Mouse (Mus musculus) testis, adult 2 months (tissue): Measurements from ENCODE around the gene Pax7. TPM values are rescaled to one million over a fixed set of nuclear protein-coding genes. Genes with fewer than 3 reads are reported as not detected.

Source experiments
- H3K27ac ChIP-seq: fragments of 200-500 bp; 2 replicates; pipeline ENCODE4 v1.5.1; 2012; ENCODE audit warnings: low read depth, low read length; ENCODE audit not compliant: control insufficient read depth, insufficient read depth
- H3K27me3 ChIP-seq: fragments of 200-500 bp; 2 replicates; pipeline ENCODE4 v1.6.1; 2012; ENCODE audit warnings: mild to moderate bottlenecking, low read length, moderate library complexity; ENCODE audit not compliant: control insufficient read depth, insufficient read depth
- H3K36me3 ChIP-seq: fragments of 200-500 bp; 2 replicates; pipeline ENCODE4 v1.6.1; 2012; ENCODE audit warnings: mild to moderate bottlenecking, low read length; ENCODE audit not compliant: control insufficient read depth, insufficient read depth
- H3K4me1 ChIP-seq: fragments of 200-500 bp; 2 replicates; pipeline ENCODE4 v1.6.1; 2012; ENCODE audit warnings: low read length; ENCODE audit not compliant: control insufficient read depth, insufficient read depth
- H3K4me3 ChIP-seq: fragments of 200-500 bp; 2 replicates; pipeline ENCODE4 v1.5.1; 2012; ENCODE audit warnings: low read depth, mild to moderate bottlenecking, low read length, moderate library complexity, mixed read lengths; ENCODE audit not compliant: control insufficient read depth
- CTCF ChIP-seq: fragments of 200-500 bp; IDR thresholded peaks from 2 replicates; pipeline ENCODE4 v1.5.1; 2012; ENCODE audit warnings: low read depth, mild to moderate bottlenecking, inconsistent platforms, low read length, moderate library complexity; ENCODE audit not compliant: control insufficient read depth, insufficient read depth, insufficient replicate concordance
- POLR2A ChIP-seq: fragments of 200-500 bp; IDR thresholded peaks from 2 replicates; pipeline ENCODE4 v1.6.1; 2012; ENCODE audit warnings: low read depth, mild to moderate bottlenecking, inconsistent platforms, low read length, moderate library complexity; ENCODE audit not compliant: control insufficient read depth
- polyA plus RNA-seq: library from polyadenylated mRNA; depleted of rRNA; stranded (reverse); fragments of >200 nt; gene quantifications from 2 replicates; pipeline ENCODE4 v1.2.3, GENCODE M21; 2012

The Pax7 gene
- polyA plus RNA-seq, 1 experiment, result 0.02 TPM

DNA sequence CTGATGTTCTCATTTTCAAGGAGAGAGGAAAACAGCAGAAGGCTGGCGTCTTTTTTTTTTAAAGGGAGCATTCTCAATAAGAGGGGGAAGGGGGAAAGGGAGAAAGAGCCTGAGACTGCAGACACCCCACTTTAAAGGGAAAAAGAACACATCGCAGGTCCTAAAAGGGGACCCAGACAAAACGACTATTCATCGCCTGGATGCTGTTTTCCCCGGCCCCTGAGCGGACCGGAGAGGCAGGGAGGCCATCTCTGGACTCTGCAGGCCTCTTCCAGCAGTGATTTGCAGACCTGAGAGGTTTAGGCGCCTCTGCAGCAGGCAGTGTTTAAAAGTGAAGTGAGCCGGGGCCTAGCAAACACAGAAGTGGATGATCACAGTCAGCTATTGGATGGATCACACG, 25.5 kb downstream of the Pax7 start:
- Histone ChIP-seq H3K27me3 (no peaks in the 10 kb centered on the region), H3K36me3 (no peaks in the 10 kb centered on the region), H3K4me3 (no peak overlapping the region), H3K27ac (no peak overlapping the region), H3K4me1 (no peaks in the 10 kb centered on the region)
- TF ChIP-seq CTCF (no peak), POLR2A (no peak)

DNA sequence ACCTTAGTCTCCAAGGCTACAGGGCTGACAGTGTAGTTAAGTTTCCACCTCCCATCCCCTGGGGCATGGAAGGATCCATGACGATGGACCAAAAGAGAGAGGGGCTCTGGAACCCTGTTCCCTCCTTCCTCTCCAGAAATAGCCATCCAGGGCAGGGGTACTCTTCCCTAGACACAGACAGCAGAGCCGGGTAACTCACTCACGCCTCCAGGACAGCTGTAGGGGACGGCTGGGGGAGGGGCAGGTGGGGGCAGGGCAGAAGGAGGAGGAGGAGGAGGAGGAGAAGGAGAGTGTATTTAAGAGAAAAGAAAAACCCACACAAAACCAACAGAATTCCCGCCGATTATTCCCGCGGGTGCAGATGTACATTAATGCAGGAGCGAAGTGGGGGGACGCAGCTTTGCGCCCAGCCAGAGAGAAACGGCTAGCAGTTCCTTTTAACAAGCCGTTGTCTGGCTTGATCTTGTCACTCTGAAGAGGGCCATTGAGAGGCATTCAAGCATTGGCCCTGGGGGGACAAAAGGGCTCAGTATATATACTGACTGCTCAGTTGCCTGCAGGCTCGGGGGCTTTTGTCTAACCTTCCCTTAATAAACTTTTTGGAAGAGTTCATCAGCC, 26.0 kb downstream of the Pax7 start:
- Histone ChIP-seq H3K4me3 (no peak overlapping the region), H3K4me1 (no peaks in the 10 kb centered on the region), H3K27ac (no peak overlapping the region), H3K27me3 (no peaks in the 10 kb centered on the region), H3K36me3 (no peaks in the 10 kb centered on the region)
- TF ChIP-seq CTCF (no peak), POLR2A (no peak)

DNA sequence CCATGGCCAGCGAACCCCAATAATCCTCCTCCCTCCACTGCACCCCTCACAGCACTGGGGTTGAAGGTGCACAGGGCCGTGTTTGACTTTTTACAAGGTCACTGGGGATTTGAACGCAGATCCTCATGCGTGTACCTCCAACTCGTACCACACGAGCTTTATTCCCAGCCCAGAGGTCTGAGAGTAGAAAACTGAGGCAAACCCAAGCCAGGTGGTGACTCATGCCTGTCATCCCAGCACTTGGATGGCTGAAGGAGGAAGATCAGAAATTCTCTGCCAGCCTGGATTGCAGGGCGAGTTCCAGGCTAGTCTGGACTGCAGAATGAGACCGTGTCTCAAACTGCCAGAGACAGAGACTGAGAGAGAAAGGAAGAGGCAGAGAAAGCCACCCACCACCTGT, 28.4 kb downstream of the Pax7 start:
- Histone ChIP-seq H3K36me3 (no peaks in the 10 kb centered on the region), H3K4me3 (no peak overlapping the region), H3K27ac (no peak overlapping the region), H3K27me3 (no peaks in the 10 kb centered on the region), H3K4me1 (no peaks in the 10 kb centered on the region)
- TF ChIP-seq POLR2A, result no peak
- TF ChIP-seq CTCF, result no peak

DNA sequence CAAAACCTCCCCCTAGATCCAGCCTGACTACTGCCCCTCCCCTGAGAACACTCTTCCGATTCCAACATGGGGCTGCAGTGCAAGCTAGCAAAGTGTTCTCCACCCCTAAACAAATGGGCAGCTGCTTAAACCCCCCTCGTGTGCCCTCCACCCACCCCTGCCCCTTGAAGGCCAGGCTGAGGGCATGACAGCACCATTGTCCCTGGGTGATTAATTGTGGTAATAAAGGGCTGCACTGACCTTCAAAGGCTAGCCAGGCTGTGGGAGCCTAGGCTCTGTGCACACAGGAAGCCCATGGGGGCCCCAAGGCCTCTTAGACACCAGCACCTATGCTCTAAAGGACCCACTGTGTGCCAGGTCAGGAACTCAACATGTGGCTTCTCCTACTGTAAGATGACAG, 29.3 kb downstream of the Pax7 start:
- Histone ChIP-seq H3K27ac (no peak overlapping the region), H3K4me3 (no peak overlapping the region), H3K4me1 (no peaks in the 10 kb centered on the region), H3K27me3 (no peaks in the 10 kb centered on the region), H3K36me3 (no peaks in the 10 kb centered on the region)
- TF ChIP-seq CTCF (no peak), POLR2A (no peak)

DNA sequence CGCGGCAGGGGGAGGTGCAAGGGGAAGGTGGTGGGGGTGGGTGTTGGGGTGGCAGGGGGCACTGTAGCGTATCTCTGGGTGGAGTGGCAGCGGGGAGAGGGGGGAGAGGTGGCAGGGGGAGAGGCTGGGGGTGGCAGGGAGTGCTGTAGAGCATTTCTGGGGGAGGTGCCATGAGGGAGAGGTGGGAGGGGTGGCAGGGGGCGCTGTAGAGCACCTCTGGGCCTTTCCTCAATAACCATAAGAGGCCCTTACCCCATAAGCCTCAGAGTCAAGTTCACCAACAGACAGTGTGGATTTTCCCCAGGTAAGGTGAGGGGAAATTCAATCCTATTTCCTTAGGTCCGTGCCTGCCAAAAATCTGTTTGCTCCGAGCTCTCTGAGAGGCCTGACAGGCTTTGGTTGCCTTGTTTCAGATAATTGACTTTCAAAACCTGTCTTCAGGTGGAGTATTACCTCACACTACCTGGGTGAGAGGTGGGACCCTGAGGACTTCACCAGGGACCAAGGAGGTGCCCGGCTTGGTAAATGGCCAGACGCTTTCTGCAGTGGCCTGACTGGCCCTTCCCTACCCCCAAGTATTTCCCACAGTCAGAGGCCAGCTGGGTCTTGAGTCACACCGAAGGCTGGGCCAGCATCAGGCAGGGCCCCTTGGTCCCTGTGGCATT, 33.8 kb downstream of the Pax7 start:
- Histone ChIP-seq H3K27ac (no peak overlapping the region), H3K27me3 (no peaks in the 10 kb centered on the region), H3K4me1 (no peaks in the 10 kb centered on the region), H3K4me3 (no peak overlapping the region), H3K36me3 (no peaks in the 10 kb centered on the region)
- TF ChIP-seq POLR2A (no peak), CTCF (no peak)

DNA sequence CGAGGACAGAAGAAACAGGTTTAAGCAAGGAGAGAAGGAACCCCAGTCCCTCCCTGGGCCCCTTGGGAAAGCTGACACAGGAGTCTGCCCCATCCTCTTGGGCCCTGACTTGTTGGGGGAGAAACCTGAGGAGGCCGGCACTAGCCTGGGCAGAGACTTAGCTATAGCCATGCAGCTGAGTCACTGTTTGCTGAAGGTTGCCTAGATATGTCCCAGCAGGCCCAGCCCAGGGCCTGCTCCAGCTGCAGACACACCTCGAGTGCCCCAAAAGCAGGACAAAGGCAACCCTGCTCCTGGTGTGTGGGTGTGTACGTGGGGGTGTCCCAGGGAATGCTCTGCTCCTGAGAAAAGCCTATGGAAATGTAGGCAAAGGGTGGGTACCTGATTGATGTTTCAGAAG, 36.0 kb downstream of the Pax7 start:
- H3K36me3 ChIP-seq, result no peaks in the 10 kb centered on the region
- TF ChIP-seq CTCF (no peak), POLR2A (no peak)
- H3K27ac ChIP-seq, result no peak overlapping the region
- H3K27me3 ChIP-seq, result no peaks in the 10 kb centered on the region
- no peak overlapping the region for H3K4me3 ChIP-seq
- no peaks in the 10 kb centered on the region for H3K4me1 ChIP-seq

DNA sequence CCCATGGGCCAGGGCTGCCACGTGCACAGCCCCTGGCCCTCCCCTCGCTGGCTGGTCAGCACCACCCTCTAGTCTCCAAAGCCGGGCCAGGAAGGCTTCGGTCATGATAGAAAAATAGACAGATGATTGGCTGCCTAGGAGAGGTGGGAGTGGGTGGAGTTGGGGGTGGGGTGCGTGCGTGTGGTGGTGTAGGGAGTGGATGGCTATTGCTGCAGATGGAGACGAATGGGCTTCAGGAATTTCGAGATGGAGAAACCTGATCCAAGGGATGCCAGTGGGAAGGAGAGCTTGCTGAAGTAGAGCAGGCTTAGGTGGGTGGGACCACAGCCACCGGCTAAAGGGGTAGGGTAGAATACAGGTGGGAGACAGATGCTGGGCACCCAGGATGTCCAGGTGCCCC, 37.2 kb downstream of the Pax7 start:
- Histone ChIP-seq H3K27ac (no peak overlapping the region), H3K4me1 (no peaks in the 10 kb centered on the region), H3K4me3 (no peak overlapping the region), H3K27me3 (no peaks in the 10 kb centered on the region), H3K36me3 (no peaks in the 10 kb centered on the region)
- TF ChIP-seq POLR2A, result no peak
- no peak for TF ChIP-seq CTCF
